Mouse (Mus musculus): ENCODE measurements around the gene Dpp6. TPM values are rescaled to one million over a fixed set of nuclear protein-coding genes. Genes with fewer than 3 reads are reported as not detected.

Gene Dpp6
- total and polyA plus RNA-seq, 3 experiments, result not detected

- Histone ChIP-seq H3K4me3 (ENCODE audit: control insufficient read depth in 1 of 2, insufficient read depth in 1 of 2, low read depth in 2 of 2, low read length in 2 of 2) (no peak overlapping the region), H3K79me2 (ENCODE audit: control insufficient read depth, insufficient read depth, low read length, poor library complexity) (no peaks in the 10 kb centered on the region), H3K9ac (ENCODE audit: control insufficient read depth, low read depth, low read length, poor library complexity, severe bottlenecking) (no peak overlapping the region), H3K36me3 (ENCODE audit: control insufficient read depth in 1 of 2, insufficient read depth in 2 of 2, low read length in 2 of 2) (no peaks in the 10 kb centered on the region), H3K27me3 (ENCODE audit: control insufficient read depth in 1 of 2, insufficient read depth in 2 of 2, low read length in 2 of 2) (no peaks in the 10 kb centered on the region), H3K9me3 (replicated peaks; ENCODE audit: insufficient read depth, low read length) (no peaks in the 10 kb centered on the region), H3K4me1 (ENCODE audit: control insufficient read depth in 1 of 2, insufficient read depth in 2 of 2, low read length in 2 of 2) (no peaks in the 10 kb centered on the region), H3K27ac (ENCODE audit: control insufficient read depth, low read depth, low read length) (no peak overlapping the region)
- TF ChIP-seq ZNF384 (IDR thresholded peaks at IDR 0.05; ENCODE audit: low read depth, low read length), result no peak
- no peak for TF ChIP-seq HCFC1 (IDR thresholded peaks at IDR 0.05; ENCODE audit: low read depth, low read length)
- no peak for TF ChIP-seq TAL1 (IDR thresholded peaks at IDR 0.05; ENCODE audit: low read length)
- TF ChIP-seq GATA1 (IDR thresholded peaks at IDR 0.05; ENCODE audit: low read depth, low read length), result no peak
- no peak for TF ChIP-seq USF2 (IDR thresholded peaks at IDR 0.05; ENCODE audit: borderline replicate concordance in 1 of 2, insufficient read depth in 1 of 2, low read depth in 1 of 2, low read length in 2 of 2)
- TF ChIP-seq CHD2 (IDR thresholded peaks at IDR 0.05; ENCODE audit: low read length), result no peak
- no peak for TF ChIP-seq TCF12 (IDR thresholded peaks at IDR 0.05; ENCODE audit: low read depth, low read length)
- TF ChIP-seq USF1 (IDR thresholded peaks at IDR 0.05; ENCODE audit: low read depth, low read length), result no peak
- no peak for TF ChIP-seq CHD1 (IDR thresholded peaks at IDR 0.05; ENCODE audit: low read depth, low read length)
- no peak for TF ChIP-seq RAD21 (IDR thresholded peaks at IDR 0.05; ENCODE audit: low read depth, low read length)
- no peak for TF ChIP-seq MXI1 (IDR thresholded peaks at IDR 0.05; ENCODE audit: low read depth, low read length)
- no peak for TF ChIP-seq SIN3A (IDR thresholded peaks at IDR 0.05; ENCODE audit: low read length)
- TF ChIP-seq BHLHE40 (IDR thresholded peaks at IDR 0.05; ENCODE audit: borderline replicate concordance, low read depth, low read length), result no peak
- no peak for TF ChIP-seq ZKSCAN1 (IDR thresholded peaks at IDR 0.05; ENCODE audit: low read depth, low read length)
- no peak for TF ChIP-seq MAFK (IDR thresholded peaks at IDR 0.05; ENCODE audit: borderline replicate concordance, low read depth, low read length)
- TF ChIP-seq SMC3 (IDR thresholded peaks at IDR 0.05; ENCODE audit: low read depth, low read length), result no peak
- TF ChIP-seq ZC3H11A (IDR thresholded peaks at IDR 0.05; ENCODE audit: low read depth, low read length), result no peak
- TF ChIP-seq RCOR1 (IDR thresholded peaks at IDR 0.05; ENCODE audit: low read depth, low read length), result no peak
- no peak for TF ChIP-seq NELFE (IDR thresholded peaks at IDR 0.05; ENCODE audit: low read depth, low read length)
- no peak for DNase-seq (ENCODE audit: low read depth, low spot score)
These were observed 368.0 kb downstream of the Dpp6 start for GRCm38 (mm10) chr5:27184963-27185362.

GRCm38 (mm10) chr5:27191242-27191969 is 374.4 kb downstream of the Dpp6 start:
- TF ChIP-seq ETS1 (IDR thresholded peaks at IDR 0.05; ENCODE audit: low read depth, low read length) (no peak), BHLHE40 (IDR thresholded peaks at IDR 0.05; ENCODE audit: borderline replicate concordance, low read depth, low read length) (no peak), USF1 (IDR thresholded peaks at IDR 0.05; ENCODE audit: low read depth, low read length) (no peak), ZKSCAN1 (IDR thresholded peaks at IDR 0.05; ENCODE audit: low read depth, low read length) (no peak), CHD2 (IDR thresholded peaks at IDR 0.05; ENCODE audit: low read length) (no peak), ELF1 (IDR thresholded peaks at IDR 0.05; ENCODE audit: low read depth, low read length) (no peak), MAX (IDR thresholded peaks at IDR 0.05; ENCODE audit: low read length) (no peak), USF2 (IDR thresholded peaks at IDR 0.05; ENCODE audit: borderline replicate concordance in 1 of 2, insufficient read depth in 1 of 2, low read depth in 1 of 2, low read length in 2 of 2) (no peak), E2F4 (IDR thresholded peaks at IDR 0.05; ENCODE audit: borderline replicate concordance, low read depth, low read length) (no peak), NRF1 (IDR thresholded peaks at IDR 0.05; ENCODE audit: insufficient read depth, low read depth, low read length, poor library complexity, severe bottlenecking) (no peak), HCFC1 (IDR thresholded peaks at IDR 0.05; ENCODE audit: low read depth, low read length) (no peak), JUND (IDR thresholded peaks at IDR 0.05; ENCODE audit: low read depth, low read length) (no peak), POLR2AphosphoS5 (IDR thresholded peaks at IDR 0.05; ENCODE audit: borderline replicate concordance, low read depth, low read length) (no peak), POLR2AphosphoS2 (IDR thresholded peaks at IDR 0.05; ENCODE audit: low read length) (no peak), SIN3A (IDR thresholded peaks at IDR 0.05; ENCODE audit: low read length) (no peak)
- DNase-seq (ENCODE audit: low read depth, low spot score), result no peak
- H3K27ac ChIP-seq (ENCODE audit: control insufficient read depth, low read depth, low read length), result no peak overlapping the region
- H3K79me2 ChIP-seq (ENCODE audit: control insufficient read depth, insufficient read depth, low read length, poor library complexity), result no peaks in the 10 kb centered on the region
- H3K9ac ChIP-seq (ENCODE audit: control insufficient read depth, low read depth, low read length, poor library complexity, severe bottlenecking), result no peak overlapping the region
- H3K9me3 ChIP-seq (replicated peaks; ENCODE audit: insufficient read depth, low read length), result no peaks in the 10 kb centered on the region
- H3K4me1 ChIP-seq (ENCODE audit: control insufficient read depth in 1 of 2, insufficient read depth in 2 of 2, low read length in 2 of 2), result no peaks in the 10 kb centered on the region
- no peak overlapping the region for H3K4me3 ChIP-seq (ENCODE audit: control insufficient read depth in 1 of 2, insufficient read depth in 1 of 2, low read depth in 2 of 2, low read length in 2 of 2)
- no peaks in the 10 kb centered on the region for H3K27me3 ChIP-seq (ENCODE audit: control insufficient read depth in 1 of 2, insufficient read depth in 2 of 2, low read length in 2 of 2)
- no peaks in the 10 kb centered on the region for H3K36me3 ChIP-seq (ENCODE audit: control insufficient read depth in 1 of 2, insufficient read depth in 2 of 2, low read length in 2 of 2)

Data from MEL (cell line).